Mouse (Mus musculus) cerebellum, adult 2 months (tissue): ENCODE data around the gene Nacad. TPM values are rescaled to one million over a fixed set of nuclear protein-coding genes. Genes with fewer than 3 reads are reported as not detected.

Experiments used
- DNase-seq, 2 experiments: peaks; one replicate each; pipeline ENCODE4 v3.0.0; 2021
- H3K27ac ChIP-seq: fragments of 200-500 bp; 2 replicates; pipeline ENCODE4 v1.5.1; 2012; ENCODE audit warnings: low read length, control low read depth, inconsistent platforms; ENCODE audit not compliant: insufficient read depth
- H3K27me3 ChIP-seq: fragments of 200-500 bp; 2 replicates; pipeline ENCODE4 v1.6.1; 2012; ENCODE audit warnings: inconsistent platforms, mild to moderate bottlenecking, low read length, moderate library complexity; ENCODE audit not compliant: control insufficient read depth, insufficient read depth
- H3K4me1 ChIP-seq: fragments of 200-500 bp; 2 replicates; pipeline ENCODE4 v1.6.1; 2011; ENCODE audit warnings: low read length; ENCODE audit not compliant: control insufficient read depth, insufficient read depth
- H3K4me3 ChIP-seq: fragments of 200-500 bp; replicated peaks from 2 replicates; pipeline ENCODE3; 2011; ENCODE audit warnings: mild to moderate bottlenecking, low read depth, low read length, control low read depth; ENCODE audit not compliant: insufficient read depth
- CTCF ChIP-seq: fragments of 200-500 bp; IDR thresholded peaks from 2 replicates; pipeline ENCODE4 v1.5.1; 2011; ENCODE audit warnings: low read depth, mild to moderate bottlenecking, control low read depth, low read length, moderate library complexity, borderline replicate concordance; ENCODE audit not compliant: insufficient read depth
- POLR2A ChIP-seq: fragments of 200-500 bp; IDR thresholded peaks from 2 replicates; pipeline ENCODE4 v1.6.1; 2011; ENCODE audit warnings: low read length, control low read depth, borderline replicate concordance; ENCODE audit not compliant: insufficient read depth
- WGBS: fragments of 180-500 bp; shearing (Covaris S2); methylation state at CpG from one replicate; pipeline ENCODE4 v1.1.7; 2018; 5-methylcytosine and 5-hydroxymethylcytosine counted together
- polyA plus RNA-seq: library from polyadenylated mRNA; depleted of rRNA; stranded (reverse); fragments of >200 nt; gene quantifications from 2 replicates; pipeline ENCODE4 v1.2.3, GENCODE M21; 2012

Gene Nacad
- polyA plus RNA-seq, 1 experiment, result 94.4 TPM

GRCm38 (mm10) chr11:6586660-6587059 lies 19.2 kb downstream of the Nacad start:
- H3K27ac ChIP-seq, result no peak overlapping the region
- DNase-seq, result peak in 1 of 2 experiments; percentile 46
- no peaks in the 10 kb centered on the region for H3K27me3 ChIP-seq
- TF ChIP-seq CTCF (no peak), POLR2A (no peak)
- H3K4me1 ChIP-seq, result peaks cover 26% of the 10 kb centered on the region
- 26% methylated on average over 3 of the region's 3 CpGs for WGBS
- H3K4me3 ChIP-seq, result no peak overlapping the region

GRCm38 (mm10) chr11:6585748-6586147 lies 20.1 kb downstream of the Nacad start:
- H3K4me1 ChIP-seq, result peaks cover 26% of the 10 kb centered on the region
- H3K27ac ChIP-seq, result no peak overlapping the region
- no peak for TF ChIP-seq CTCF
- TF ChIP-seq POLR2A, result no peak
- no peak for DNase-seq
- H3K4me3 ChIP-seq, result no peak overlapping the region
- WGBS, result 85% methylated on average over 8 of the region's 8 CpGs
- H3K27me3 ChIP-seq, result no peaks in the 10 kb centered on the region

- Histone ChIP-seq H3K27ac (no peak overlapping the region), H3K4me1 (peaks cover 14% of the 10 kb centered on the region), H3K4me3 (no peak overlapping the region), H3K27me3 (no peaks in the 10 kb centered on the region)
- TF ChIP-seq POLR2A, result no peak
- TF ChIP-seq CTCF, result no peak
- WGBS, result 97% methylated on average over 2 of the region's 2 CpGs
- no peak for DNase-seq
Observed at GRCm38 (mm10) chr11:6581560-6581959, 24.3 kb downstream of the Nacad start.

- no peak overlapping the region for H3K4me3 ChIP-seq
- TF ChIP-seq POLR2A, result no peak
- TF ChIP-seq CTCF, result no peak
- no peak overlapping the region for H3K27ac ChIP-seq
- DNase-seq, result no peak
- H3K27me3 ChIP-seq, result no peaks in the 10 kb centered on the region
- H3K4me1 ChIP-seq, result peaks cover 6% of the 10 kb centered on the region; the same call in 1 of the 2 replicates
- WGBS, result 17% methylated on average over 4 of the region's 4 CpGs
Observed at GRCm38 (mm10) chr11:6580065-6580750, 25.6 kb downstream of the Nacad start.

GRCm38 (mm10) chr11:6579361-6579760 lies 26.5 kb downstream of the Nacad start:
- TF ChIP-seq CTCF, result no peak
- TF ChIP-seq POLR2A, result no peak
- peaks cover 6% of the 10 kb centered on the region; the same call in 1 of the 2 replicates for H3K4me1 ChIP-seq
- no peak overlapping the region for H3K4me3 ChIP-seq
- no peaks in the 10 kb centered on the region for H3K27me3 ChIP-seq
- 94% methylated on average over 7 of the region's 7 CpGs for WGBS
- DNase-seq, result no peak
- no peak overlapping the region for H3K27ac ChIP-seq

GRCm38 (mm10) chr11:6576151-6576550 lies 29.7 kb downstream of the Nacad start:
- 94% methylated on average over 3 of the region's 3 CpGs for WGBS

GRCm38 (mm10) chr11:6569410-6569777 lies 36.5 kb downstream of the Nacad start:
- Histone ChIP-seq H3K27me3 (no peaks in the 10 kb centered on the region), H3K27ac (no peak overlapping the region), H3K4me3 (no peak overlapping the region), H3K4me1 (peaks cover 29% of the 10 kb centered on the region)
- TF ChIP-seq POLR2A (no peak), CTCF (no peak)
- 45% methylated on average over 3 of the region's 3 CpGs for WGBS
- no peak for DNase-seq

More at GRCm38 (mm10) chr11:6576151-6576550, 29.7 kb downstream of the Nacad start:
- Histone ChIP-seq H3K27me3 (no peaks in the 10 kb centered on the region), H3K27ac (no peak overlapping the region), H3K4me1 (peaks cover 6% of the 10 kb centered on the region; the same call in 1 of the 2 replicates), H3K4me3 (no peak overlapping the region)
- DNase-seq, result no peak
- TF ChIP-seq POLR2A (no peak), CTCF (no peak)

GRCm38 (mm10) chr11:6568584-6569409 lies 37.1 kb downstream of the Nacad start:
- Histone ChIP-seq H3K4me3 (no peak overlapping the region), H3K27ac (no peak overlapping the region), H3K4me1 (peaks cover 29% of the 10 kb centered on the region), H3K27me3 (no peaks in the 10 kb centered on the region)
- TF ChIP-seq POLR2A (no peak), CTCF (peak; percentile 47; the same call in 1 of the 2 replicates)
- WGBS, result 31% methylated on average over 11 of the region's 11 CpGs
- DNase-seq, result peak; percentile 50 to 54
